Mouse (Mus musculus) T-helper 17 cell (primary cell): ENCODE measurements at regions not wholly inside any gene's neighbourhood (a gene's known extent, or its start where the extent isn't known, plus 50 kb on each side); places are given as distances from the start of the nearest gene placed in this dataset.

Experiments used
- in situ Hi-C, 2 experiments: fragments of 300-600 bp; cut with MboI, MseI; formaldehyde crosslinking; loops; 1 replicate in 1 of 2; 2 replicates in 1 of 2; pipeline ENCODE4 v1.15.1; 2025; ENCODE audit warnings: high pct_unique_total_duplicates in 2 of 2

DNA sequence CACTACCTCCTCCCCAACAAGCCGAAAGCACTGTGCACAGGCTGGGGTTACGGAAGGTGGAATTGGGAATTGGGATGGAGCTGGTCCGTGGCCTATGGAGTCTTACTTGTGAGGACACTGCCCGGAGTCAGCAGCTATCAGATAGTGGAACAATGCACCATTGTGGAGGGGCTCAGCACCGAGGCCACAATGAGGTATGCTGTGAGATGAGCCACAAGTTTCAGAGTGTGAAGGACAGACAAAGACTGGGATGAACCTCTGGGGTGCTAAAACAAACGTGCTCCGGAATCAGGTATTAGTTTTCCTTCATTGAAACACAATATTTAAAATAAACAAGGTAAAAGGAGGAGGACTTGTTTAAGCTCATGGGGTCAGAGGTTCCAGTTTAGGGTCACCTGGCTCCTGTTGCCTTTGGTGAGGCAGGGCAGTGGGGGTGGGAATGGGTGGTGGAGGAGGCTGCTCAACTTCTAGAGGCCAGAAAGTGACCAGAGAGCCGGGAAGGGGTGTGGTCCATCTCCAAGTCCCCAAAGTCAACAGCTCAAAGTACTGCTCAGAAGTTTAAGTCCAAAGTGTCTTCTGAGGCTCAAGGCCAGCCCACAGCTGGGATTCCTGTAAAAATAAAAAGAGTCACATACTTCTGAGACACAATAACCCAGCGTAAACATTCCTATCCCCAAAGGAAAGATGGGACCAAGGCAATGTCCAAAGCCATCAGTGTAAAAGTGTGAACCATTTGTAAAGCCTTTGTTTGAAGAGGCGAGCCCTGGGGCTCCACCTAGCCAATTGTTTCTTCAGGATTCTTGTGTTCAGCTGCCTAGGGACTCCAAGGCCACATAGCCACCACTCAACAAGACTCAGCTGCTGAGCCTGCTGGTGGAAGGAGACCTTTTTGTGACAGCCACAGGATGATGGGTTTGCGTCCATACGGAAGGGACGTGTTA lies 80.1 kb downstream of the Gm525 start:
- in situ Hi-C loops, result loop anchor here in 1 of 2 experiments (25.0 kb wide), 1 partner anchor 559 kb away; no protein-coding TSS in a partner anchor

DNA sequence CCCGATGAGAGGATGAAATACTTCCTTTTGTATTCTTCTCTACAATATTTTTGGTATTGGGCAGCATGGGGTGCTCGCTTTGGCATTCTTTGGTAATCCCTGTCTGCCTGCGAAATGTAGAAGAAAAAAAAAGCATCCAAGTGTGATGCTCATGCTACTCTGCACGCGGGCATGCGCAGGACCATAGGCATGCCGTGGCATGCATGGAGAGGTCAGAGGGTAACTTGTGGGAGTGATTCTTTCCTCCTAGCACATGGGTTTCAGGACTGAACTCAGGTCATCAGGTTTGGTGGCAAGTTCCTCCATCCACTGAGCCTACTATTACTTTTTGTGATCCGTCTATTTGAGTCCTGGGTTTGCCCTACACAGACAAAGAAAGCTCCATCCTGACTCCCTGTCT lies 74.3 kb downstream of the Gm525 start:
- in situ Hi-C loops, result no loop called here

GRCm38 (mm10) chr11:89145281-89145945 lies 71.8 kb downstream of the Gm525 start:
- in situ Hi-C loops, result no loop called here

GRCm38 (mm10) chr11:89142527-89143154 lies 69.0 kb downstream of the Gm525 start:
- in situ Hi-C loops, result no loop called here
